Mouse (Mus musculus) cortical plate, adult 2 months (tissue): ENCODE measurements around the gene Bak1. TPM values are rescaled to one million over a fixed set of nuclear protein-coding genes. Genes with fewer than 3 reads are reported as not detected.

Experiments
- H3K27ac ChIP-seq: fragments of 200-500 bp; 2 replicates; pipeline ENCODE4 v1.5.1; 2012; ENCODE audit warnings: low read length, control low read depth, inconsistent platforms; ENCODE audit not compliant: insufficient read depth
- H3K4me1 ChIP-seq: fragments of 200-500 bp; 2 replicates; pipeline ENCODE4 v1.6.1; 2011; ENCODE audit warnings: low read length; ENCODE audit not compliant: control insufficient read depth, insufficient read depth
- H3K4me3 ChIP-seq: fragments of 200-500 bp; 2 replicates; pipeline ENCODE4 v1.5.1; 2011; ENCODE audit warnings: mild to moderate bottlenecking, low read length, control low read depth; ENCODE audit not compliant: insufficient read depth
- CTCF ChIP-seq: fragments of 200-500 bp; IDR thresholded peaks from 2 replicates; pipeline ENCODE4 v1.5.1; 2011; ENCODE audit warnings: mild to moderate bottlenecking, control low read depth, low read length; ENCODE audit not compliant: insufficient read depth; ENCODE audit errors: extremely low read depth
- POLR2A ChIP-seq: fragments of 200-500 bp; IDR thresholded peaks from 2 replicates; pipeline ENCODE4 v1.6.1; 2011; ENCODE audit warnings: mild to moderate bottlenecking, low read length, control low read depth; ENCODE audit not compliant: insufficient read depth; ENCODE audit errors: extremely low read depth
- polyA plus RNA-seq: library from polyadenylated mRNA; depleted of rRNA; stranded (reverse); fragments of >200 nt; gene quantifications from 2 replicates; pipeline ENCODE4 v1.2.3, GENCODE M21; 2012

The Bak1 gene
- polyA plus RNA-seq, 1 experiment, result 19.3 TPM

DNA sequence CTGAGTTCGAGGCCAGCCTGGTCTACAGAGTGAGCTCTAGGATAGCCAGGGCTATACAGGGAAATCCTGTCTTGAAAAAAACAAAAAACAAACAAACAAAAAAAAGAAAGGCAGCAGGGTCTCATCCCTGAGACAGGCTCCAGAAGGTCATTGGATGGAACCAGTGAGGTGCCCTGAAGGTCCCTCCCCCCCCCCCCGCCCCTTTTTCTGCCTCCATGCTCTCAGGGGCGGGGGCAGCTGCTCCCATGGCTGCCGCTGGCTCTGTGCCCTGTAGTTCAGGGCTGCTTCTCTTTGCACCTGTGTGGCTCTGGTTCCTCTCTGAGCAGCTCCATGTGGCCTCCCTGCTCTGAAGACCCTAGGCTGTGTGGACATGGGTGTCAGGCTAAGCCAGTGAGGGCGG lies 40.3 kb upstream of the Bak1 start:
- no peak for TF ChIP-seq CTCF
- TF ChIP-seq POLR2A, result no peak
- Histone ChIP-seq H3K4me1 (no peaks in the 10 kb centered on the region), H3K27ac (no peak overlapping the region), H3K4me3 (no peak overlapping the region)

DNA sequence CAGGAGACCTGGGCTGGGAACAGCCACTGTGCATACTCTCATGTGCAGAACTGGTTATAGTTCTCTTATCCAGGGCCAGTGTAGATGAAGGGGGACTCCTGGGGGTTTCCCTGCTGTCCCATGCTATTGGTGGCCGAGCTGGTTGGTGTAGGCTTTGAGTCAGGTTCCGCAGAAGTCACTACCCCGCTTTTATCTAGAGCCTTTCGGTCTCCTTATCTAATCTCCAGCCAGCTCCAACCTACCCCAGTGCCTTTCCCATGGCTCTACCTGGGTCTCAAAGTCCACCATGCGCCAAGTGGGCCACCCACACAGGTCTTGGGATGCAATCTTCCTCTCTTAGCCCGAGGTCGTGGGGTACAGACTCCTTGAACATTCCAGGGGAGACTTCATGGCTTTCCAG lies 37.3 kb upstream of the Bak1 start:
- H3K27ac ChIP-seq, result no peak overlapping the region
- no peaks in the 10 kb centered on the region for H3K4me1 ChIP-seq
- H3K4me3 ChIP-seq, result no peak overlapping the region
- TF ChIP-seq CTCF (no peak), POLR2A (no peak)

DNA sequence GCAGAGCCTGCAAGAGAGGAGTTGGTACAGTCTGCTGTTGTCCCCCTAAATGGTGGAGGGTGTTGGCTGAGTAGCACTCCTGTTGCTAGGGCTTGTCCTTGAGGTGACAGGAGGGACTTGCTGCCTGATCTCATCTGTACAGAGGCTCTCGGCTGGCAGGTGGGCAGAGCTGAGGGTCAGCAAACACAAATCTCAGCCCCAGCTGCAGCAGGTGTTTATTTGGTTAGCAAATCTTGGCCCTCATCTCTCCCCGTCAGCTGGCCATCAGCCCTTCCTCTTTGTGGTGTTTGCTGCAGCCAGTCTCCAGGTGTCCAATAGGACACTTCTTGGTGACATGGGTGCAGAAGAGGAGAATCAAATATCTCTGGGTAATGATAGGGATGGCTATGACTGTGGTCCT lies 35.4 kb upstream of the Bak1 start:
- H3K4me1 ChIP-seq, result no peaks in the 10 kb centered on the region
- TF ChIP-seq POLR2A (no peak), CTCF (no peak)
- no peak overlapping the region for H3K4me3 ChIP-seq

DNA sequence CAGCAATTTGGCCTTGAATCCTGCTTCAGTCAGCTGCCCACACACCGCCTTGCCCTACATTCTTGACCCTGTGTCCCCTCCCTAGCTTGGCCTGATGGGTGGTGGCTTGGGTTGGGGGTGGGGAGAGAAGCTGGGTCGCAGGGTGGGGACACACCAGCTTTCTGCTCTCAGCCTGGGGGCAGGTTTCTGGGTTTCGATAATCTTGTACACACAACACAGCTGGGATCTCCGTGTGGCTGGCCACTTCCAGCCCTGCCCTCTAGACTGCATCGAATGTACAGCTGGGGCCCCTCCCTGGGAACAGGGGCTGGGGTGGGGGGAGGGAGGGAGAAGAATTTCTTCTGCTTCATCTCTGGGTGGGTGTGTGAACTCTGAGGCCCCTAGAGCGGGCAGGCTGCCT lies 34.9 kb upstream of the Bak1 start:
- no peak for TF ChIP-seq CTCF
- no peak for TF ChIP-seq POLR2A
- Histone ChIP-seq H3K27ac (no peak overlapping the region), H3K4me1 (no peaks in the 10 kb centered on the region), H3K4me3 (no peak overlapping the region)

More for the DNA sequence above, 35.4 kb upstream of the Bak1 start:
- H3K27ac ChIP-seq, result no peak overlapping the region

DNA sequence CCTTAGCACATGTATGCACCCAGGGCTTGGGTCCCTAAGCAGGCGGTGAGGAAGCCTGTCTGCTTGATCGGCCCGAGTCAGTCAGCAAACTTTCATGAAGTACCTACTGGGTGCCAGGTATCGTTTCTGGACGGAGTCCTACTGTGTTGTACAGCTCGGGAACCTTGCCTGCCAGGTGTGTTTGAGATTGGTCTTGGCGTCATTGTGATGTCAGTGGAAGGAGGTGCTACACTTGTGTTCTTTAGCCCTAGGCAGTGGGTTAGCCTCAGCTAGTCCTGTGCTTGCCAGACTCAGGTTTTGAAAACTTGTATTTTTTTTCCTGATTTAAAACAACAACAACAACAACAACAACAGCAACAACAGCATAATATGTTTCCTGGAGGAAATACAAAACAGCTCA lies 33.9 kb upstream of the Bak1 start:
- H3K4me3 ChIP-seq, result no peak overlapping the region
- H3K4me1 ChIP-seq, result no peaks in the 10 kb centered on the region
- TF ChIP-seq POLR2A (no peak), CTCF (no peak)
- H3K27ac ChIP-seq, result no peak overlapping the region

DNA sequence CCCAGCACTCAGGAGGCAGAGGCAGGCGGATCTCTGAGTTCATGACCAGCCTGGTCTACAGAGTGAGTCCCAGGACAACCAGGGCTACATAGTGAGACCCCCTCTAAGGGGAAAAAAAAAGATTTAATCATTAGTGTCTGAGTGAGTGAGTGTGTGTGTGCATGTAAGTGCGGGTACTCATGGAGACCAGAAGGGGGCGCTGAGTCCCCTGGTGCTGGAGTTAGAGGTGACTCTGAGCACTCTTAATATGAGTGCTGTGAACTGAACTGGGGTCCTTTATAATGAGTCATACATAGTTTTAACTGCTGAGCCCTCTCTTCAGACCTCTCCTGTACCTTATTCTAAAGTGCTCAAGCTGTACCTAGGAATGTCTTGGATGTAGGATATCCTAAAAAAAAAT lies 32.9 kb upstream of the Bak1 start:
- Histone ChIP-seq H3K4me1 (no peaks in the 10 kb centered on the region), H3K4me3 (no peak overlapping the region), H3K27ac (no peak overlapping the region)
- no peak for TF ChIP-seq POLR2A
- TF ChIP-seq CTCF, result no peak

DNA sequence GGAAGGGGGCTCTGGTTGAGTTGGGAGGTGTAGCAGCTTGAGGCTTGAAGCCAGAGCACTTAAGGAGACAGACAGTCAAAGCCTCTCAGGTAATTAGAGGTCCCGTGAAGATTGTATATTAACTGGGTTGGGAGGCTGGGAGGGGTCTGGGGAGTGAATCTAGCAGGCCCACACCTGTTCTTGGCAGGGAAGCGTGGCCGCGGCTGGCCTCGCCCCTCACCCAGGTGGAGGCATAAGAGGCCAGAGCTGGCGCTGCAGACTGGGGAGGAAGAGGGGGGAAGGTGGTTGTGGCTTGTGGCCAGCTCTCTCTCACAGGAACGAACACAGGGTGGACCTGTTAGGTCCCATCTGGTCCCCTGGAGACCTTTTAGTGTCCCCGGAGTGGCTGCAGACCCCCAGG lies 31.9 kb upstream of the Bak1 start:
- TF ChIP-seq POLR2A (no peak), CTCF (no peak)
- Histone ChIP-seq H3K4me1 (no peaks in the 10 kb centered on the region), H3K4me3 (no peak overlapping the region), H3K27ac (no peak overlapping the region)

DNA sequence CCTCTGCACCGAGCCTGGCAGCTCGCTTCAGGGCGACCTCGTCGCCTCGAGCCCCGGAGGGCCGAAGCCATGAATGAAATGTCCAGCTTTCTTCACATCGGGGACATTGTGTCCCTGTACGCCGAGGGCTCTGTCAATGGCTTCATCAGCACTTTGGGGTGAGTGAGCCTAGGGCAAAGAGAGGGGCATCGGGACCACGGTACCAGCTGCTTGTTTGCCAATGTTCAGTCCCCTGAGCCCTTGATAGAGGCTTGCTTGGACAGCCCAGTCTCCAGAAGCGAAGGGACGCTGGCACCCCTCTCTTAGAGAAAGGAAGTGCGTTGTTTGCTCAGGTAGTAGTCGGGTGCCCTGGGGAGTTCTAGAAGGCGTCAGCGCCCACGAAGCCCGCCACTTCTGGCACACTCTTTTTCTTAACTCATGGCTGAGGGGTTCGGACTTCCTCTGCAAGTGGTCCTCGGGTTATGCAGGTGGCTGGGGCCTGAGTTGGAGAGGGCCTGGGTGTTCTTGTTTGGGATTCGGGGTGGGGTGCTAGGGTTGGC lies 28.8 kb upstream of the Bak1 start:
- H3K27ac ChIP-seq, result no peak overlapping the region
- no peaks in the 10 kb centered on the region for H3K4me1 ChIP-seq
- TF ChIP-seq POLR2A (no peak), CTCF (no peak)

DNA sequence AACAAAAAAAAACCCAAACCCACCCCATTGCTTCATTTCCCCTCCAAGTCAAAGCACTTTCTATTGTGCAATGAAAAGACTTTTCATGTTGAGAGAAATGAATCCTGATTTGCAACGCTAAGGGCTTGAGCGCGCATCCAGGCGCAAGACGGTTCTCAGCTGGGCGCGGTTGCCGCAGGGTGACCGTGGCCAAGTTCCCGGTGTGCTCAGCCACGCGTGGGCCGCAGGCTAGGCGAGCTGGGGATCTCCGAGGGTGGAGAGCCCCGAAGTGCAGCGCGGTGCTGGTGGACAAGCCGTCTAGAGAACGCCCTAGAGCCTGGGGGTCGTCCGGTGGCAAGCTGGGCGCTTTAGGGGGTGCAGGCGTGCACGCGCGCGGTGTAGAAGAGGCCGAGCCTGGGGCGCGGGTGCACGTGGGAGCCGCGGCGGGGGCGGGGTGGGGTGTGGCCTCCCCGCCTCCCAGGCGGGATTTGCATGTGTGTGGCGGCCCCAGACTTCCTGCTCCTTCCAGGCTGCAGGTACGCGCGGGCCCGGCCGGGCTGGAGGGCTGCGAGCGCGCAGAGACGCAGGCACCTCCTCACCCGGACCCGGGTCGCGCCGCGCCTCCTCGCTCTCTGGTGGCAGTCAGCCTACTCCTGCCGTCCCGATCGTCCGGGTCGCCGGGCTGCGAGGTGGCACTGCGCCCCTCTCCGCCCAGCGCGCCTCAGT lies 28.2 kb upstream of the Bak1 start, which contains the start of gene Itpr3:
TSS of gene Itpr3 (plus strand) at position 493 of the 705 bp plus-strand sequence.
- TF ChIP-seq CTCF (no peak), POLR2A (no peak)
- Histone ChIP-seq H3K4me1 (no peaks in the 10 kb centered on the region), H3K27ac (peak within 1 kb of the TSS; percentile 75; the same call in 1 of the 2 replicates), H3K4me3 (peak within 1 kb of the TSS; percentile 40)

More for the DNA sequence above, 28.8 kb upstream of the Bak1 start:
- H3K4me3 ChIP-seq, result peak overlapping the region; percentile 40

DNA sequence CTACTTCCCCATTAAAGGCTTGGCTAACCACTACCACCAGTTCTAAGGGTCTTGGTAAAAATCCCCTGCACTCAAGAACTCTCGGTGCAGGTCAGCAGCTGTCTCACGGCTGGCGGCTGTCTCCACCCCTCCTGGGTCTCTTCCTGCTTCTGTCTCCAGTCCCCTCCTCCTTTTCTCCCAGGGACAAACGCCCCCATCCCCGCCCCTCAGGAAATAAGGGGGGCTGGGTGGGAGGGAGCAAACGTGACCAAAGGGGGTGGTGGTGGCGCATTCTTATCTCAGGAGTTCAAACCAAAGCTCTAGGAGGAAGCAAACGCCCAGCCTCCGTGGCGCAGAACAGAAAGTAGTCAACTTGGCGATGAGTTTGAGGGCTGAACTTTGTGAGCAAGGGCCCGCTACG lies 27.4 kb upstream of the Bak1 start:
- Histone ChIP-seq H3K4me1 (no peaks in the 10 kb centered on the region), H3K4me3 (no peak overlapping the region), H3K27ac (no peak overlapping the region)
- 0 out of 2 replicates have a peak, but pooled peaks have one; percentile 21 for TF ChIP-seq POLR2A
- TF ChIP-seq CTCF, result no peak
